Mouse (Mus musculus) stomach, embryonic 14.5 days (tissue): ENCODE data around the gene Dnaaf5. TPM values are rescaled to one million over a fixed set of nuclear protein-coding genes. Genes with fewer than 3 reads are reported as not detected.

Experiments
- ATAC-seq: fragments of 200-750 bp; cut with Nextera tagmentation; 2 replicates; pipeline ENCODE4 v1.8.0; 2017; ENCODE audit warnings: low read depth, moderate TSS enrichment; ENCODE audit not compliant: insufficient number of reproducible peaks, insufficient read depth, low FRiP score
- H3K27ac ChIP-seq: fragments of 300-500 bp; sonication (generic); 2 replicates; pipeline ENCODE4 v1.5.1; 2014; ENCODE audit warnings: mild to moderate bottlenecking, low read length, moderate library complexity, mixed read lengths
- H3K27me3 ChIP-seq: fragments of 300-500 bp; sonication (generic); 2 replicates; pipeline ENCODE4 v1.6.1; 2014; ENCODE audit warnings: low read length, control low read depth, mixed read lengths; ENCODE audit not compliant: control insufficient read depth, insufficient read depth
- H3K36me3 ChIP-seq: fragments of 300-500 bp; sonication (generic); 2 replicates; pipeline ENCODE4 v1.6.1; 2014; ENCODE audit warnings: mild to moderate bottlenecking, control low read depth, low read length, moderate library complexity, mixed read lengths; ENCODE audit not compliant: control insufficient read depth, insufficient read depth
- H3K4me1 ChIP-seq: fragments of 300-500 bp; sonication (generic); 2 replicates; pipeline ENCODE4 v1.6.1; 2014; ENCODE audit warnings: low read length, control low read depth, mixed read lengths; ENCODE audit not compliant: control insufficient read depth, insufficient read depth
- H3K4me2 ChIP-seq: fragments of 300-500 bp; sonication (generic); replicated peaks from 2 replicates; pipeline ENCODE4 v1.6.1; 2014; ENCODE audit warnings: low read depth, low read length, control low read depth
- H3K4me3 ChIP-seq: fragments of 300-500 bp; sonication (generic); 2 replicates; pipeline ENCODE4 v1.5.1; 2014; ENCODE audit warnings: low read depth, low read length, control low read depth
- H3K9ac ChIP-seq: fragments of 300-500 bp; sonication (generic); replicated peaks from 2 replicates; pipeline ENCODE4 v1.6.1; 2014; ENCODE audit warnings: low read depth, mild to moderate bottlenecking, control low read depth, low read length, moderate library complexity, mixed read lengths
- H3K9me3 ChIP-seq: fragments of 300-500 bp; sonication (generic); 2 replicates; pipeline ENCODE4 v1.6.1; 2016; ENCODE audit warnings: low read depth, low read length, control low read depth; ENCODE audit not compliant: control insufficient read depth
- WGBS: fragments of 180-500 bp; shearing (Covaris S2); extraction: QIAGEN DNeasy Blood & Tissue Kit; methylation state at CpG from one replicate; pipeline ENCODE4 v1.1.7; 2014; 5-methylcytosine and 5-hydroxymethylcytosine counted together
- polyA plus RNA-seq: library from polyadenylated mRNA; unstranded; fragments of >200 nt; fragmentation: Nextera tagmentation; extraction: Ambion mirVana; gene quantifications from 2 replicates; pipeline ENCODE4 v1.2.1, GENCODE M21; 2014

The Dnaaf5 gene
- polyA plus RNA-seq, 1 experiment from 2014 or later = 6.4 TPM

- Histone ChIP-seq H3K4me1 (0 out of 2 replicates have a peak, but pooled peaks cover 4% of the 10 kb centered on the region), H3K36me3 (no peaks in the 10 kb centered on the region), H3K4me3 (no peak overlapping the region), H3K9ac (no peak overlapping the region), H3K27ac (no peak overlapping the region), H3K9me3 (no peaks in the 10 kb centered on the region), H3K4me2 (no peak overlapping the region), H3K27me3 (no peaks in the 10 kb centered on the region)
- ATAC-seq = no peak
- 52% methylated on average over 1 of the region's 1 CpGs for WGBS
Observed at GRCm38 (mm10) chr5:139136341-139136740, 13.7 kb upstream of the Dnaaf5 start.

GRCm38 (mm10) chr5:139137176-139137575 is 12.8 kb upstream of the Dnaaf5 start:
- no peak overlapping the region for H3K4me2 ChIP-seq
- 0 out of 2 replicates have a peak, but pooled peaks cover 4% of the 10 kb centered on the region for H3K4me1 ChIP-seq
- H3K9me3 ChIP-seq = no peaks in the 10 kb centered on the region
- no peak overlapping the region for H3K9ac ChIP-seq
- no peak overlapping the region for H3K4me3 ChIP-seq
- H3K27me3 ChIP-seq = no peaks in the 10 kb centered on the region
- H3K36me3 ChIP-seq = no peaks in the 10 kb centered on the region
- H3K27ac ChIP-seq = no peak overlapping the region
- WGBS = 93% methylated on average over 6 of the region's 6 CpGs
- ATAC-seq = no peak

GRCm38 (mm10) chr5:139138261-139138925 is 11.6 kb upstream of the Dnaaf5 start:
- 0 out of 2 replicates have a peak, but pooled peaks cover 4% of the 10 kb centered on the region for H3K4me1 ChIP-seq
- H3K27me3 ChIP-seq = no peaks in the 10 kb centered on the region
- H3K4me3 ChIP-seq = no peak overlapping the region
- H3K27ac ChIP-seq = 0 out of 2 replicates have a peak overlapping the region, but pooled peaks have one; percentile 22
- no peaks in the 10 kb centered on the region for H3K36me3 ChIP-seq
- no peak overlapping the region for H3K4me2 ChIP-seq
- no peak; the same call in 1 of the 2 replicates for ATAC-seq
- H3K9ac ChIP-seq = no peak overlapping the region
- no peaks in the 10 kb centered on the region for H3K9me3 ChIP-seq
- WGBS = 51% methylated on average over 12 of the region's 12 CpGs

GRCm38 (mm10) chr5:139138926-139139472 is 11.0 kb upstream of the Dnaaf5 start:
- no peaks in the 10 kb centered on the region for H3K9me3 ChIP-seq
- WGBS = 72% methylated on average over 8 of the region's 8 CpGs
- peak; percentile 10; the same call in 1 of the 2 replicates for ATAC-seq
- H3K4me1 ChIP-seq = 0 out of 2 replicates have a peak, but pooled peaks cover 4% of the 10 kb centered on the region
- no peak overlapping the region for H3K9ac ChIP-seq
- H3K27ac ChIP-seq = 0 out of 2 replicates have a peak overlapping the region, but pooled peaks have one; percentile 22
- no peaks in the 10 kb centered on the region for H3K36me3 ChIP-seq
- no peaks in the 10 kb centered on the region for H3K27me3 ChIP-seq
- H3K4me2 ChIP-seq = no peak overlapping the region
- no peak overlapping the region for H3K4me3 ChIP-seq

DNA sequence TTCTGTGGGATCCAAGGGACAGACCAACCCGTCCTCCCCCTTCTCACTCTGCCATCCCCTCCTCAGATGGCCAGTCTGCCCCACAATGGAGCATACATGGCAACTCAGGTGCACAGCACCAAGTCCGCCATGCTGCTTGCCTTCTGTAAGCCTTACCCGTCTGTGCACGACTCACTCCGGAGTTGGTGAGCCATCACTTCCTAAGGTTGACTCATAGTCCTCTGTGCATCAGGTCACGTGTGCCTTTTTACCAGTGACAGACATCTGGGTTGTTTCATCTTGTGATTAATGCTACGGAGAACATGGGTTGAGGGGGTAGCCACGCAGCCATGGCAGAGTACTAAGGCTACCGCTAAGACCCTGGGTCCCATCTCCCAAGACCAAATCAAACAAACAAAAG is 9.4 kb upstream of the Dnaaf5 start:
- H3K36me3 ChIP-seq = no peaks in the 10 kb centered on the region
- ATAC-seq = no peak
- no peak overlapping the region for H3K27ac ChIP-seq
- no peak overlapping the region for H3K9ac ChIP-seq
- H3K9me3 ChIP-seq = no peaks in the 10 kb centered on the region
- WGBS = 63% methylated on average over 9 of the region's 9 CpGs
- H3K4me2 ChIP-seq = no peak overlapping the region
- no peak overlapping the region for H3K4me3 ChIP-seq
- no peaks in the 10 kb centered on the region for H3K27me3 ChIP-seq
- H3K4me1 ChIP-seq = 0 out of 2 replicates have a peak, but pooled peaks cover 4% of the 10 kb centered on the region

DNA sequence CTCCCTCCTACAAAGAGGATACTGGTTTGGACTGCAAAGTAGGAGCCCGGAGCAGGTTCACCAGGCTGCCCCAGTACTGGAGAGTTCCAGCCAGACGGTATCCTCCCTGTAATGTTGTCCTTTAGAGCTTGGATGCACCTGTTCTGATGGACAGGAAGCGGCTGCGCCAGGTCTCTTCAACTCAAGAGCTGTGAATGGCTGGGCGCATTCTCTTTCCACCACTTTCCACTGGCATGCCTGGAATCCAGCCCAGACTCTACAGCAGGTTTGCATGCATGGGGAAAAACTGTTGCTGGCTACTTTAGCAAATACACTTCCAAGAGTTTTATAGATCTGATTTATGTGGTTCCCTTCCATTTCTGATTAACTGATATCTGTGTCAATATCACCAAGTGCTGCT is 8.7 kb upstream of the Dnaaf5 start:
- WGBS = 60% methylated on average over 5 of the region's 5 CpGs
- ATAC-seq = no peak
- Histone ChIP-seq H3K4me1 (0 out of 2 replicates have a peak, but pooled peaks cover 4% of the 10 kb centered on the region), H3K4me2 (no peak overlapping the region), H3K9me3 (no peaks in the 10 kb centered on the region), H3K9ac (no peak overlapping the region), H3K27ac (no peak overlapping the region), H3K4me3 (no peak overlapping the region), H3K27me3 (no peaks in the 10 kb centered on the region), H3K36me3 (no peaks in the 10 kb centered on the region)

- Histone ChIP-seq H3K4me1 (0 out of 2 replicates have a peak, but pooled peaks cover under 1% of the 10 kb centered on the region), H3K9me3 (no peaks in the 10 kb centered on the region), H3K9ac (no peak overlapping the region), H3K4me2 (no peak overlapping the region), H3K36me3 (no peaks in the 10 kb centered on the region), H3K4me3 (no peak overlapping the region), H3K27me3 (no peaks in the 10 kb centered on the region), H3K27ac (no peak overlapping the region)
- no peak for ATAC-seq
- 72% methylated on average over 3 of the region's 3 CpGs for WGBS
Observed at GRCm38 (mm10) chr5:139143890-139144289, 6.1 kb upstream of the Dnaaf5 start.

DNA sequence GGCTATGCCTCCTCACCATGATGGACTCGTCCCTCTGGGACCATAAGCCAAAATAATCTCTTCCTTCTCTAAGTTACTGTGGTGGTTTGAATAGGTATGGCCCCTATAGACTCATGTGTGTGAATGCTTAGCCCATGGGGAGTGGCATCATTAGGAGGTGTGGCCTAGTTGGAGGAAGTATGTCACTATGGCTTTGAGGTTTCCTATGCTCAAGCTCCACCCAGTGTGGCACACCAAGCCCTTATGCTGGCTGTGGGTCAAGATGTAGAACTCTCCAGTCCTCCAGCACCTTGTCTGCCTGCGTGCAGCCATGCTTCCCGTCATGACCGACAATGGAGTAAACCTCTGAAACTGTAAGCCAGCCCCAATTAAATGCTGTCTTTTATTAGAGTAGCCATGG is 4.3 kb upstream of the Dnaaf5 start:
- Histone ChIP-seq H3K36me3 (no peaks in the 10 kb centered on the region), H3K27me3 (no peaks in the 10 kb centered on the region), H3K9ac (no peak overlapping the region), H3K4me2 (no peak overlapping the region), H3K27ac (no peak overlapping the region), H3K4me3 (no peak overlapping the region), H3K9me3 (no peaks in the 10 kb centered on the region), H3K4me1 (peaks cover 1% of the 10 kb centered on the region; the same call in 1 of the 2 replicates)
- ATAC-seq = no peak
- WGBS = 93% methylated on average over 4 of the region's 4 CpGs
